Mouse (Mus musculus): ENCODE data around the gene Prkaa2.

DNA sequence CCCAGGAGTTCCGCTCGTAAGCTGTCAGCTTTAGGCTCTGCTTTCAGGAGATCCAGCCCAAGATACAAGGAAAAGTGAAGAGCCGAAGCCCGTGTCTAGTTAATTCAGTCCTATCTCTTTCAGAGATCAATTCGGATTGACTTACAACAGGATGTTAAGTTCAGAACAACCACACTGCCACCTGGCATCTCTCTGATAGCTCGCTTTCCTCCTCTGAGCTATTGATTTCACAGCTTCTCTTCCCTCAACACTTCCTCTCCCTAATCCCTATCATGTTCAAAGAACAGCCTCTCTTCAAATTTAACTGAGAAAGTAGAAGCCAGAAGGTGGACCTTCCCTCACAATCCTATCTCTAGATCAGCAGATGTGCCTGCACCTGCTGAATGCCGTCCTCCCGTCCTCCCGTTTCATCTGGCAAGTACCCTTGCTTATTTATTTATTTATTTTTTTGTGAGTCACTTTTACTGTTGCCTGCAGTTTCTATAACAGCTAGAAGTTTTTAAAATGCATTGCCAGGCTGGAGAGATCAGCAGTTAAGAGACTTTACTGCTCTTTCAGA is 22.1 kb upstream of the Prkaa2 start:
- TF ChIP-seq POLR2A (IDR thresholded peaks at IDR 0.05; ENCODE audit: control insufficient read depth in 1 of 2, insufficient read depth in 1 of 2, low read depth in 1 of 2, low read length in 2 of 2, poor library complexity in 1 of 2) = no peak
- no peak for TF ChIP-seq UBTF (IDR thresholded peaks at IDR 0.05; ENCODE audit: borderline replicate concordance, insufficient read depth, low read depth, low read length)
- TF ChIP-seq ZC3H11A (IDR thresholded peaks at IDR 0.05; ENCODE audit: low read depth, low read length) = no peak
